Mouse (Mus musculus) ES-Bruce4 (cell line): ENCODE data around the gene B4galnt2.

Source experiments
- CTCF ChIP-seq: IDR thresholded peaks from one replicate; pipeline ENCODE4 v1.8.1; 2011; ENCODE audit warnings: low read depth, low read length
- EP300 ChIP-seq: IDR thresholded peaks from 2 replicates; pipeline ENCODE4 v1.6.1; 2011; ENCODE audit warnings: low read depth, low read length; ENCODE audit not compliant: insufficient read depth
- POLR2A ChIP-seq: IDR thresholded peaks from one replicate; pipeline ENCODE4 v1.8.1; 2011; ENCODE audit warnings: low read length; ENCODE audit not compliant: insufficient read depth

- TF ChIP-seq CTCF, result no peak
- no peak for TF ChIP-seq EP300
- TF ChIP-seq POLR2A, result no peak
Measured at GRCm38 (mm10) chr11:95841498-95841830, 73.2 kb downstream of the B4galnt2 start.
